Mouse (Mus musculus): Measurements from ENCODE around the gene Snupn. TPM values are rescaled to one million over a fixed set of nuclear protein-coding genes. Genes with fewer than 3 reads are reported as not detected.
A peak's percentile ranks its signal among the peaks of the same experiment; 100 is the strongest.
"Not testable (repeated sequence)": the region's sequence is repeated elsewhere in the genome, so short reads cannot be mapped to it uniquely, and the experiment has no call there.

The Snupn gene
- polyA plus RNA-seq, 1 experiment from 2014 or later, result 23.2 TPM

DNA sequence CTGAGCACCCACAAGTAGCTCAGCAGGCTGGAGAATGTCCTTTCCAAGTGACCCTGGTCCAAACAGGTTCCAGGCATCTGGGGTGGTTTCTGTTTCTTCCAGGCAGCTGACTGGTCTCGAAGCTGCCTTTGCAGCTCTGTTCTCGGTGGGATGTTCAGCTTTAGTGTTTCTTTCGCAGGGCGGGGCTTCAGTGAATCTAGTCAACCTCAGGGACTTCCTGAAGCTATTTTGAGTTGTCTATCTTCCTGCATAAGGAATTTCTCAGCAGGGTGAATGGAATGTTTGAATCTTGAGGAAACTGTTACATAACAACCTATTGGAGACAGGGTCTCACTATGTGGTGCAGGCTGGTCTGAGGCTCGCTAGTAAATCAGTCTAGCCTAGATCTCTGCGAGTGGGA lies 29.5 kb downstream of the Snupn start:
- Histone ChIP-seq H3K4me3 (ENCODE audit: low read depth, low read length) (no peak overlapping the region), H3K4me1 (ENCODE audit: insufficient read depth) (no peaks in the 10 kb centered on the region), H3K27ac (ENCODE audit: low read depth) (no peak overlapping the region), H3K9me3 (ENCODE audit: low read depth, low read length) (no peaks in the 10 kb centered on the region), H3K9ac (no peak overlapping the region), H3K4me2 (no peak overlapping the region), H3K27me3 (ENCODE audit: insufficient read depth, low read length) (no peaks in the 10 kb centered on the region), H3K36me3 (ENCODE audit: insufficient read depth) (peaks cover 26% of the 10 kb centered on the region; the same call in 1 of the 2 replicates)
- DNase-seq (no peak), ATAC-seq (ENCODE audit: insufficient read depth) (no peak)
- WGBS, result 88% methylated on average over 6 of the region's 6 CpGs
- no peak for TF ChIP-seq CTCF (IDR thresholded peaks at IDR 0.05; ENCODE audit: low read depth)

DNA sequence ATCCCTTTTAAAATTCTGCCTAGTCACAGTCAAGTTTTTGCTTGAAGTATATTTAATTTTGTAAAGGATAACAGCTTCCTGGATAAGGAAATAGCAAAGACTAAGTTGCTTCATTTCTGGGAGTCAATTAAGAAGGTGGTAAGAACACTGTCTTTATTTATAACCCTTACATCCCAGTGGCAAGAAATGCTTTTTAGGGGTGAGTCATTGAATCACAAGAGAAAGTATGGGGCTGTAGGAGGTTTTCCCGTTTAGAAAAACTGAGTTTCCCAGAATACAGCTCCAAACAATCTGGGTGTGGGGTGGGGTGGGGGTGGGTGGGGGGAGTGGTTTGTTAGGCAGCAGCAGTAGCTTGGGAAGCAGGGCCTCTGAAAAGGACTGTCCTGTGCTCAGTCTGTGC lies 30.8 kb downstream of the Snupn start:
- DNase-seq (no peak), ATAC-seq (ENCODE audit: insufficient read depth) (no peak)
- Histone ChIP-seq H3K36me3 (ENCODE audit: insufficient read depth) (peaks cover 26% of the 10 kb centered on the region; the same call in 1 of the 2 replicates), H3K27me3 (ENCODE audit: insufficient read depth, low read length) (no peaks in the 10 kb centered on the region), H3K9me3 (ENCODE audit: low read depth, low read length) (no peaks in the 10 kb centered on the region), H3K27ac (ENCODE audit: low read depth) (no peak overlapping the region), H3K9ac (no peak overlapping the region), H3K4me1 (ENCODE audit: insufficient read depth) (no peaks in the 10 kb centered on the region), H3K4me2 (no peak overlapping the region), H3K4me3 (ENCODE audit: low read depth, low read length) (no peak overlapping the region)
- no peak for TF ChIP-seq CTCF (IDR thresholded peaks at IDR 0.05; ENCODE audit: low read depth)
- 72% methylated on average over 1 of the region's 1 CpGs for WGBS

DNA sequence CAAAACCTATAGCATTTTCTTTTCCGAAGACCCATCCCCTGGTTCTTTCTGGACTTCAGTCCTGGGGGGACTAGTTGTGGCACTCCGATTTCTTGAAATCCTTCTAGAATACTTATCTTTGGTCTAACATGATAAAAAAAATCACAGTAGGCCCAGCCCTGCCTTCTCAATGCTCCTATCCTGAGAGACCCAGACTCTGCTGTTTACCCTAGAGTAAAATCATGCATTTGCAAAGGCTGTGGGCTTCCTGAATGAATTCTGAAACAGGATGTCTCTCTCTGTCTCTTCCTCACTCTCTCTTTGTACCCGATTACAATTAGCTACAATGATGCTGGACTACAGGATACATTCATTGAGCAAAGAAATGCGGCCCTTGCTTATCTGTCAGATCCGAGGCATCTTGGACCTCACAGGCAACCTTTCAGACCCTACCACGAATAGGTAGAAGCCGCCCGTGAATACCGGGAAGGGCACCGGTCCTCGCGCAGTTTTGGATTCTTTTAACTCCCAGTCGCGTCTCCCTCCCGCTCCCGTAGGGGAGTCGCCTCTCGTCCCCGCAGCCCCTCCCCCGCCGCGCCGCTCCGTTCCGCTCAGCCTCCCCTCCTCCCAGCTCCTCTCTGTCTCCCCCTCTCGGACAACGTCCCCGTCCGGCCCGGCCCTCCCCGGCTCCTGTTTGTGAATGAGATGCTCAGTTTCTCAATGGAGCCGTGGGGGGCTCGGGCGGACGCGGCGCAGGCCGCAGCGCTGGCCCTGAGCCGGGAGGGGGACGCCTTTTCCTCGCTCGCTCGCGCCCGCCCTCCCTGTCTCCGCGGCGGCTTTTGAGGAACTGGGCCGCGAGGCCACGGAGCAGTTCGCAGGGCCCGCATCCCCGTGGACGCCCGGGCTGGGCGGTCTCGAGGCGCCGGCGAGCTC lies 43.9 kb downstream of the Snupn start, which contains the start of gene Ptpn9:
Ptpn9 (plus strand) TSS at position 638 of the 912 bp plus-strand sequence.
- H3K27me3 ChIP-seq (ENCODE audit: insufficient read depth, low read length), result no peaks in the 10 kb centered on the region
- no peaks in the 10 kb centered on the region for H3K9me3 ChIP-seq (ENCODE audit: low read depth, low read length)
- ATAC-seq (ENCODE audit: insufficient read depth), result peak; percentile 95
- peak; percentile 94 for DNase-seq
- peak within 1 kb of the TSS; percentile 85 for H3K4me3 ChIP-seq (ENCODE audit: low read depth, low read length)
- peak; percentile 72 for TF ChIP-seq CTCF (IDR thresholded peaks at IDR 0.05; ENCODE audit: low read depth)
- H3K27ac ChIP-seq (ENCODE audit: low read depth), result peak within 1 kb of the TSS; percentile 98
- 0 out of 2 replicates have a peak, but pooled peaks cover 5% of the 10 kb centered on the region for H3K36me3 ChIP-seq (ENCODE audit: insufficient read depth)
- 0 out of 2 replicates have a peak, but pooled peaks cover 4% of the 10 kb centered on the region for H3K4me1 ChIP-seq (ENCODE audit: insufficient read depth)
- peak within 1 kb of the TSS; percentile 85 for H3K4me2 ChIP-seq
- WGBS, result 2% methylated on average over 62 of the region's 62 CpGs
- H3K9ac ChIP-seq, result peak within 1 kb of the TSS; percentile 96

DNA sequence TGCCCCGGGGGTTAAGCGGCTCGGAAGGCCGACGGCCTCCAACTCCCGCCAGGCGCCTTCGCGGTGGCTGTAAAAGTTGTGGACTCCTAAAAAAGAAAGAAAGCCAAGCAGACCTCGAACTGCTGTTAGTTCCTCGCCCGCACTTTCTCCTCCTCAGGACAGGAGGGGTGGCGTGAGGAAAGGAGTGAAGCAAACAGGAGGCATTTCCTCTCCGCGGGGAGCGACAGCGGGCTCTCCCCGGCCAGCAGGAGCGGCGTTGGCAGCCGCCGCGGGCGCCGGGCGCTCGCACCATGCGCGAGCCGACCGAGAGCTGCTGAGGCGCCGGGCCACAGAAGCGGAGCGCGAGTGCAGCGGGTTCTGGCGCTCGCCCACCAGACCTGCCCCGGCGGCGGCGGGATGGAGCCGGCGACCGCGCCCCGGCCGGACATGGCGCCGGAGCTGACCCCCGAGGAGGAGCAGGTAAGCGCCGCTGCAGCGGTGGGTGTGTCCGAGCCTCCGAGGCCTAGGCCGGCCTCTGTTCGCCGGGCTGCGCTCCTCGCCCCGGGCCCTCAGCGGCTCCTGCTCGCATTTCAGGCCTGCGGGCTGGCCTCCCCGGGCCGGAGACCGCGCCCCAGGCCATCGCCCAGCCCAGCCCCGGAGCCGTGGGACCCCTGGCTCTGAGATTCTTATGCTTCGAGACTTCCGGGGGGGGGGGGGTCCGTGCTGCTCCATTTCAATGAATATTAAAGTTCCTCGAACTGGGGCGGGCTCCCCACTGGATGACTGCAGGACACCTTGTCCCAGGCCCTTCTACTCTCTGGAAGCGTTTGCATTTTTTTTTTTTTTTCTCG lies 44.7 kb downstream of the Snupn start:
- Histone ChIP-seq H3K9me3 (ENCODE audit: low read depth, low read length) (no peaks in the 10 kb centered on the region), H3K27ac (ENCODE audit: low read depth) (peak overlapping the region; percentile 98), H3K4me3 (ENCODE audit: low read depth, low read length) (peak overlapping the region; percentile 85), H3K4me1 (ENCODE audit: insufficient read depth) (0 out of 2 replicates have a peak, but pooled peaks cover 4% of the 10 kb centered on the region), H3K4me2 (peak overlapping the region; percentile 85), H3K27me3 (ENCODE audit: insufficient read depth, low read length) (no peaks in the 10 kb centered on the region), H3K36me3 (ENCODE audit: insufficient read depth) (0 out of 2 replicates have a peak, but pooled peaks cover 5% of the 10 kb centered on the region), H3K9ac (peak overlapping the region; percentile 96)
- DNase-seq, result peak; percentile 73
- WGBS, result under 1% methylated on average over 71 of the region's 80 CpGs
- TF ChIP-seq CTCF (IDR thresholded peaks at IDR 0.05; ENCODE audit: low read depth), result no peak
- ATAC-seq (ENCODE audit: insufficient read depth), result peak; percentile 65

DNA sequence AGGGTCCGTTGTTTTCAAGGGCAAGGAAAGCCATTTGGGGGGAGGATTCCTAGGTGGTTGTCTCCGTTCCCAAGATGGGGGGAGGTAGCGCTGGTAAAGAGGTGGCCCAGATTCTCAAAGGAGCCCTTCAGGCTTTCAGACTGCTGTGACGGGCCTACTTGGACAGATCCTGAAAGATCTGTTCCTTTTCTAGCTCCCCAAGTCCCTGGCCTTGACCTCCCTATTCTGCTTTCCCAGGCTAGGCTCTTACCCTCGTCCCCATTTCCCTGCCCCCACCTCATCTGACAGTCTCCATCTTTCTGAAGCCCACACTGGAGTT lies 45.3 kb downstream of the Snupn start:
- peak overlapping the region; percentile 98 for H3K27ac ChIP-seq (ENCODE audit: low read depth)
- 0 out of 2 replicates have a peak, but pooled peaks cover 5% of the 10 kb centered on the region for H3K36me3 ChIP-seq (ENCODE audit: insufficient read depth)
- peak overlapping the region; percentile 96 for H3K9ac ChIP-seq
- H3K9me3 ChIP-seq (ENCODE audit: low read depth, low read length), result no peaks in the 10 kb centered on the region
- TF ChIP-seq CTCF (IDR thresholded peaks at IDR 0.05; ENCODE audit: low read depth), result no peak
- peak overlapping the region; percentile 85 for H3K4me3 ChIP-seq (ENCODE audit: low read depth, low read length)
- ATAC-seq (ENCODE audit: insufficient read depth), result no peak
- WGBS, result 0% methylated on average over 5 of the region's 5 CpGs
- H3K27me3 ChIP-seq (ENCODE audit: insufficient read depth, low read length), result no peaks in the 10 kb centered on the region
- peak; percentile 48 for DNase-seq
- peak overlapping the region; percentile 85 for H3K4me2 ChIP-seq
- 0 out of 2 replicates have a peak, but pooled peaks cover 4% of the 10 kb centered on the region for H3K4me1 ChIP-seq (ENCODE audit: insufficient read depth)

DNA sequence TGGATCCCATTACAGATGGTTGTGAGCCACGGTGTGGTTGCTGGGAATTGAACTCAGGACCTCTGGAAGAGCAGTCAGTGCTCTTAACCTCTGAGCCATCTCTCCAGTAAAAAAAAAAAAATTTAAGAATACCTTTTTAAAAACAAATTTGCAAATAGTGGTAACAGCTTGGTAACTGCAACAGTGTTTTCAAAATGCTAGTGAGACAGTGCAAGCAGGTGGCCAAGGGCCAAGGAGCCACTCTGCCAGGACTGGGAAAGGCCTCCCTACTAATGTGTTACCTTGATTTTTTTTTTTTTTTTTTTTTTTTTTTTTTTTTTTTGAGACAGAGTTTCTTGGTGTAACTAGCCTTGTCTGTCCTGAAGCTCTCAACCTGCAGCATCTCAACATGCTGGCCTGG lies 46.5 kb downstream of the Snupn start:
- H3K4me2 ChIP-seq; H3K4me1 ChIP-seq (ENCODE audit: insufficient read depth); H3K27ac ChIP-seq (ENCODE audit: low read depth); H3K4me3 ChIP-seq (ENCODE audit: low read depth, low read length); H3K9me3 ChIP-seq (ENCODE audit: low read depth, low read length); H3K27me3 ChIP-seq (ENCODE audit: insufficient read depth, low read length); H3K9ac ChIP-seq; DNase-seq; H3K36me3 ChIP-seq (ENCODE audit: insufficient read depth); ATAC-seq (ENCODE audit: insufficient read depth): not testable (repeated sequence)
- 80% methylated on average over 1 of the region's 1 CpGs for whole genome bisulfite sequencing

DNA sequence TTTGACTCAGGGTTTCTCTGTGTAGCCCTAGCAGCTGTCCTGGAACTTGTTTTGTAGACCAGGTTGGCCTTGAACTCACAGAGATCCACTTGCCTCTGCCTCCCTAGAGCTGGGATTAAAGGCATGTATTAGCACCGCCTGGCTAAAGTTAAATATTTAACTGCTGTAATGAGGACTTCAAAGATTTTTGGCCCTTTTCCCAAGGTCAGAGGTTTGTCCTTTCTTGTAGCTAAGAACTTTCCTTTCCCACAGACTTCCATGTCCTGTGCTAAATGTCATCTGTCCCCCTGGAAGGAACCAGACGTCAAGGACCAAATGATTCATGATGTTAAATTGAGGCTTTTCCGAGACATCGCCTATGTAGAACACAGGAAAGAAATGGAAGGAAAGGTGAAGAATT lies 52.3 kb downstream of the Snupn start:
- no peak for TF ChIP-seq CTCF (IDR thresholded peaks at IDR 0.05; ENCODE audit: low read depth)
- peak; percentile 26 for DNase-seq
- 54% methylated on average over 4 of the region's 4 CpGs for WGBS

More for the DNA sequence above, 52.3 kb downstream of the Snupn start:
- Histone ChIP-seq H3K36me3 (ENCODE audit: insufficient read depth) (0 out of 2 replicates have a peak, but pooled peaks cover 7% of the 10 kb centered on the region), H3K27ac (ENCODE audit: low read depth) (no peak overlapping the region), H3K4me2 (no peak overlapping the region), H3K9ac (no peak overlapping the region), H3K4me3 (ENCODE audit: low read depth, low read length) (no peak overlapping the region), H3K9me3 (ENCODE audit: low read depth, low read length) (no peaks in the 10 kb centered on the region), H3K27me3 (ENCODE audit: insufficient read depth, low read length) (no peaks in the 10 kb centered on the region), H3K4me1 (ENCODE audit: insufficient read depth) (no peaks in the 10 kb centered on the region)
- ATAC-seq (ENCODE audit: insufficient read depth), result no peak
